Mouse (Mus musculus) MEL (cell line): ENCODE measurements at regions not wholly inside any gene's neighbourhood (a gene's known extent, or its start where the extent isn't known, plus 50 kb on each side); places are given as distances from the start of the nearest gene placed in this dataset.

Experiments
- CTCF ChIP-seq, 3 experiments: IDR thresholded peaks in 2 of 3; conservative IDR thresholded peaks in 1 of 3; 2 replicates each; pipeline ENCODE4 v1.5.1; 2011 to 2012; ENCODE audit warnings: low read length in 3 of 3, low read depth in 2 of 3, mild to moderate bottlenecking in 2 of 3, improper control_type of control experiment in 1 of 3, inconsistent platforms in 1 of 3, mixed read lengths in 1 of 3, moderate library complexity in 1 of 3; ENCODE audit not compliant: control insufficient read depth in 1 of 3, insufficient read depth in 1 of 3, poor library complexity in 1 of 3, severe bottlenecking in 1 of 3
- E2F4 ChIP-seq: IDR thresholded peaks from 2 replicates; pipeline ENCODE4 v1.6.1; 2011; ENCODE audit warnings: low read depth, low read length, improper control_type of control experiment, borderline replicate concordance
- GATA1 ChIP-seq: IDR thresholded peaks from 2 replicates; pipeline ENCODE4 v1.6.1; 2011; ENCODE audit warnings: low read depth, low read length, improper control_type of control experiment
- MAX ChIP-seq: IDR thresholded peaks from 2 replicates; pipeline ENCODE4 v1.6.1; 2011; ENCODE audit warnings: low read length, improper control_type of control experiment
- MXI1 ChIP-seq: IDR thresholded peaks from 2 replicates; pipeline ENCODE4 v1.6.1; 2011; ENCODE audit warnings: mild to moderate bottlenecking, low read depth, low read length, improper control_type of control experiment
- POLR2A ChIP-seq, 2 experiments: IDR thresholded peaks; 2 replicates each; pipeline ENCODE4 v1.6.1; 2011 to 2012; ENCODE audit warnings: low read length in 2 of 2, mild to moderate bottlenecking in 2 of 2, control low read depth in 1 of 2, improper control_type of control experiment in 1 of 2, low read depth in 1 of 2, moderate library complexity in 1 of 2; ENCODE audit not compliant: control insufficient read depth in 1 of 2, insufficient read depth in 1 of 2, poor library complexity in 1 of 2
- TCF12 ChIP-seq: IDR thresholded peaks from 2 replicates; pipeline ENCODE4 v1.6.1; 2014; ENCODE audit warnings: low read depth, mild to moderate bottlenecking, inconsistent platforms, low read length, improper control_type of control experiment, moderate library complexity
- ZMIZ1 ChIP-seq: IDR thresholded peaks from 2 replicates; pipeline ENCODE4 v1.6.1; 2012; ENCODE audit warnings: low read depth, mild to moderate bottlenecking, inconsistent platforms, low read length, improper control_type of control experiment, moderate library complexity

DNA sequence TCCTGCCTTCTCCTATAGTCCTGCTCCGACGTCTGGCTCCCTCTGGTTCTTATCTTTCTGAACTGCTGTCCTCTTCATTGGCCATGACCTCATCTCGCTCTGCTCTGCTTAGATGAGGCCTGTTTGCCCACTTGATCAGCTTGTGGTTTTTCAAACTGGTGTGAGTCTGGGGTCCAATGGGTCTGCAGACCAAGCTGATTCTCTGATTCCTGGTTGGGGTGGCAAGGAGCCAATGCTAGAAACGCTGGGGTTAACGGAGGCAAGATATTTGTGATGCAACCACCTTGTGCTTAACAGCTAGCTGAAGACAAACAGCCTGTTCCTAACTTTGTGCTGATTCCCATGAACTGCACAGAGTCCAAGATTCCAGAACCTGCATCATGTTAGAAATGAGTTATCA is 192.0 kb upstream of the Bcl6 start:
- TF ChIP-seq ZMIZ1 (no peak), CTCF (IDR thresholded peaks at IDR 0.05 in 2 of 3, conservative IDR thresholded peaks at IDR 0.05 in 1 of 3; ENCODE audit: control insufficient read depth in 1 of 3, insufficient read depth in 1 of 3, low read depth in 2 of 3, low read length in 3 of 3, poor library complexity in 1 of 3, severe bottlenecking in 1 of 3) (no peak), POLR2A (IDR thresholded peaks at IDR 0.05; ENCODE audit: control insufficient read depth in 1 of 2, insufficient read depth in 1 of 2, low read depth in 1 of 2, low read length in 2 of 2, poor library complexity in 1 of 2) (no peak), TCF12 (no peak), MXI1 (no peak), GATA1 (no peak), E2F4 (no peak), MAX (no peak)
